Mouse (Mus musculus) kidney, postnatal 25 days (tissue): ENCODE results near the gene Cables2.

Source experiments
- DNase-seq, 2 experiments: peaks; one replicate each; pipeline ENCODE4 v3.0.0; 2021; ENCODE audit warnings: mixed read lengths in 2 of 2

Gene Cables2

DNA sequence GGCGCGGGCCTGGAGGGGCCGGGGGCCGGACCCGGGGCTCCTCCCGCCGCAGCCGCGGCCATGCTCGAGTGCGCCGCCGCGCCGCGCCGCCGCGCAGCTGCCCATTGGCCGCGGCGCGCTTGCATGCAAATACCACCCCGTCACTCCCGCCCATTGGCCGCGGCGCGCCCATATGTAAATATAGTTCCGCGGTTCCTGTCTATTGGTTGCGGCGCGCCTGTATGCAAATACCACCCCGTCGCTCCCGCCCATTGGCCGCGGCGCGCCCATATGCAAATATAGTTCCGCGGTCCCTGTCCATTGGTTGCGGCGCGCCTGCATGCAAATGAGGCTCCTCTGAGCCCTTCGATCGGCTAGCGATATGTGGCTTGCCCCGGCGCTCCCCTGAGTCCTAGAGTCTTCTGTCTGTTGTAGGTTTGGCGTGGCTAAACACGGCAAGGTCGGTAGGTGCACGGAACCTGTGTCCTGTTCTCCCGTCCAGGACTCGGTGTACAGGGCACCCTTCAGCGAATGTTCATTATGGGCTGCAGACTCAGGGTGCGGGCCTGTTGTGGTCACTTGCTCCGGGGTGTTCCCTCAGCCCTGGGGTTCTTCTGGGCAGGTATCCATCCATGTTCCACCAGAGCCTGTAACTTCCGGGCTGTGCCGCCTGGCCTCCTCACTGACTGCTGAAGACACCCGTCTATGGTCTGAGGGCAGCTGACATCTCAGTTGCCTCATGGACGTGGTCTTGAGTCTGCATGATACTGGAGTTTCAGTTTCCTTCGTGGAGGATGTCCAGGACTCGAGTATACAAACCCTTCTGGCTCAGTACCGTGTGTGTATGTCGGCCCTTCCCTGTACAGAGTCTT lies at the start of gene Cables2:
Cables2 (minus strand) TSS at position 103 of the 851 bp plus-strand sequence.
- DNase-seq: peak; percentile 97 to 99

DNA sequence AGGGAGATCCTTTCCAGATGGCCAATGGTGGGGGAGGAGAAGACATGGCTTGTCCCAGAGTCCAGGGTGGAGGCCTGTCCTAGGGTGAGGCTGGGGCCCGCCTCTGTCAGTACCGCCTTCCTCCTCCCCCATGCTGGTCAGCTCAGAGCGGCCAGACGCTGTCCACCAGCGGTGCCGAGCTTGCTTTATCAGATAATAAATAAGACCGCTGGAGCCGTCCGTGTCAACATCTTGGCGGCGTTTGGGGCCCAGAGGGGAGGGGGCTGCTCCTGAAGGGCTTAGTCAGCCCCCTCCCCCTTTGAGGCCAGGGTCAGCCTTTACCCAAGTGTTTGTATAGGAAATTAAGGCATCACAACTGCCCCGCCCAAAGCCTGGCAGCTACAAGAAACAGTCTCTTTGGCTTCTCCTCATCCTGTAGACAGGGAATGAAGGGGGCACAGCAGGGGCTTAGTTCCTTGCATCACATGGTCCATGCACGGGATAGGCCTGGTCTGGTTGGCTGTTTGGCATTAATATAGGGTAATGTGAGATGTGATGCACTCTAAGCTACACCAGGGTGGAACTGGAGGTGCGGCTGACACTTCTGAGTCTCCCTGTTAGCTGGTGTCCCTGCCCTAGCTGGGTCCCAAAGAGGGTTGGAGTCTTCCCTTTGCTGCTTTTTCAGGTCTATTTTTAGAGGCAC lies 49.5 kb upstream of the Cables2 start:
- DNase-seq: no peak

DNA sequence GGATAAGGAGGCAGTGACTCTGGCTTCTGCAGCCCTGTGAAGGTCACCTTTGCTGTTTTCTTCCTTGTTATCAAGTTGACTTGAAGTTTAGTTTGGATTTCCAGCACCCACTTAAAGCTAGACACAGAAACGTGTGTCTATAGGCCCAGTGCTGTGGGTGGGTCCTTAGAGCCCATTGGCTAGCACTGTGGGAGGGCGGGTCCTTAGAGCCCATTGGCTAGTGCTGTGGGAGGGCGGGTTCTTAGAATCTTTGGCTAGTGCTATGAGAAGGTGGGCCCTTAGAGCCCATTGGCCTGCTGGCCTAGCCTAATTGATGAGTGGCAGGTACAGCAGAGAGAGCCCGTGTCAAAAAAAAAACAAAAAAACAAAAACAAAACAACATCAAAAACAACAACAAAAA lies 46.9 kb upstream of the Cables2 start:
- DNase-seq: no peak

- no peak for DNase-seq
Measured at GRCm38 (mm10) chr2:180317591-180317990, 44.3 kb upstream of the Cables2 start.

DNA sequence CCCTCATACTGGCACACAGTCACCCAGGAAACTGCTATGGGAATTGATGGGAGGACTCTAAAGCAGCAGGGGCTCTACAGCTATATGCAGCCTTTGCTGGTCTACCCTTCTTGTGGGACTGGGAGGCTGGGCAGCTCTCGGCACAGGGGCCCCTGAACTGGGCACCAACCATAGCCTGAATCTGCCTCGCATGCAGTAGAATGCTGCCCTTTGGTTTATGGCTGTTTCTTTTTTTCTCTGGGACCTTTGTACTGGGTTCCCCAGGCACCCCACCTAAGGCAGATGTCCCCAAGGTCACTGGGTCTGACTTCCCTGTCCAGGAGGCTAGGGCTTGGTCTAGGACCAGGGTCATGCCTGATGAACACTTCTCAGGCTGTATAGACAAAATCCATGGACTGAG lies 41.0 kb upstream of the Cables2 start:
- no peak for DNase-seq

DNA sequence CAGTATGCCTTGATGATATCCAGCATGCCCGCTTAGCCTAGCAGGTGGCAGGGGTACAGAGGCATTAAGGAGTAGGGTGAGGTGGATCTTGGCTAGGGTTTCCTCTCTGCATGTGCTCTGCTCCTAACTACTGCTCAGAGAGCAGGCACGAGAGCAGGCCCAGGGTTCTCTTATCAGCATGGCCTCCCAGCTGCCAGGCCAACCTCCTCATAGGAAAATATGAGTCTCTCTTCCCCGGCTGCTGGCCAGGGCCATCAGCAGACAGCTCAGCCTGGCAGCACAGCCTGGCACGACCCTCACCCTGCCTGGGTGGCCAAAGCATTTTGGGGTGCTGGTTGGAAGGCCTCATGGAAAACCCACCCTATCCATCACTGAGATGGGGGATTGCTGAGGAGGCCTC lies 37.9 kb upstream of the Cables2 start:
- no peak for DNase-seq

GRCm38 (mm10) chr2:180307680-180308079 lies 34.4 kb upstream of the Cables2 start:
- no peak for DNase-seq

DNA sequence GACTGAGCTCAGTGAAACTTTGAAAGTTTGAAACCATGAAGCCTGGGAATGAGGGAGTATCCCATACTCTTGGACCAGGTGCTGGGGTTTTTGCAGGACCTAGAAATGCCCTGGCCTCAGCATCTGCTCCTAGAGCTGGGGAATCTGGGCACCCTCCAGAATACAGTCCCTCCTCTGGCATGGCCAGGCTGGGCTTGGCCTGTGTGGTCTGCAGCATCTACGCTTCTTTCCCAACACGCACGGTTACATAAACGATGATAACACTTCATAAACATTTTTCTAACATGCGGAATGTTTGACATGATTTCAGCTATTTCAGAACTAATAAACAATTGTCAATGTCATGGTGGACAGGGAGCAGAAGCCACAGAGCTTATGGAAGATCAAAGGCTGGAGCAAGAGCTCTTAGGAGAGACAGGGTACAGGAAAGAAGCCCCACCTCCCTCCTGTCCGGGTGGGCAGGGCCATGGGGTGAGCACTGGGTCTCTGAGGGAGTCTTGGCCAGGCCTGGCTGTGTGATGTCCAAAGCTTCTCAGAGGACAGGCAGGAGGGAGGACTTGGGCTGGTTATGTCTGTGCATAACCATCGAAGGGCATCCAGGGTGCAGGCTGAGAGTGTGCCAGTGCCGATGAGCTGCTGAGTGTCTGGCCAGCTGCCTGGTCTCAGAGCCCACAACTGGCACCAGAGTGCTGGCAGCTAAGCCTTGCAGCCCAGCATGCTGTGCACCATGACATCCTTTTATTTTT lies 33.3 kb upstream of the Cables2 start:
- DNase-seq: no peak

DNA sequence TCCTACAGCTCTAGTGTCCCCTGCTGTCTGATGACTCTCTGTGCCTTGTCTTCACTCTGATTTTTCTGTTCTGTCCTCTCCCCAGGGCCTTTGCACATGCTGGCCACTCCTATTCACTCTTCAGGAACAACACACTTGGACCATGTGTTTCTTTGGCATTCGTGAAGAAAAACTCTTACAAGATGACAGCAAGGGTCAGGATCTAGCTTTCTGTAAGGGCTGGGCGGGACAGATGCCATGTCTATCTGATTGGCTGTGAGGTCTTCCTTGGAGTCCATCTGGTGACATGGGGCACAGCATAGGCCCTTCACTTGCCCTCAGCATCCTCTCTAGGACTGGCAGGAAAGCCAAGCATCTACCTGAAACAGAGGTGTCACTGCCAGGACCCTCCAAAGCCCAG lies 32.7 kb upstream of the Cables2 start:
- no peak for DNase-seq

DNA sequence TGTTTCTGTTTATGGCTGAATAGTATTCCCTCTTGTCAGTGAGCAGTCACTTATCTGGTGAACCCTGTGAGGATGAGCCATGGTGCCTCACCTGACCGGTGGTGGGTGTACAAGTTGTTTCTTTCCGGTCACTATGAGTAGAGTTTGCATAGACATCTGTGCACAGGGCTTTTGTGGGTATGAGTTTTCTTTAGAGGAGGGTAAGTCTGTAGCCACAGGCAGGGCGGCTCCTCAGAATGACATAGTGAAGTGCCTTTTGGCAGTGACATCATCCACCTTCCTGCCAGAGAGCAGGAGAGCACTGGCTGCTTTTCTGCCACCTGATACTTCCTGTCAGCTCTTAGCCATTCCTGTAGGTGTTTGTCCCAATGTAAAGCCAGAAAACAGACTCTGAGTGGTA lies 32.2 kb upstream of the Cables2 start:
- no peak for DNase-seq

- no peak for DNase-seq
Measured at GRCm38 (mm10) chr2:180304554-180304953, 31.3 kb upstream of the Cables2 start.

GRCm38 (mm10) chr2:180303468-180303867 lies 30.2 kb upstream of the Cables2 start:
- no peak for DNase-seq

DNA sequence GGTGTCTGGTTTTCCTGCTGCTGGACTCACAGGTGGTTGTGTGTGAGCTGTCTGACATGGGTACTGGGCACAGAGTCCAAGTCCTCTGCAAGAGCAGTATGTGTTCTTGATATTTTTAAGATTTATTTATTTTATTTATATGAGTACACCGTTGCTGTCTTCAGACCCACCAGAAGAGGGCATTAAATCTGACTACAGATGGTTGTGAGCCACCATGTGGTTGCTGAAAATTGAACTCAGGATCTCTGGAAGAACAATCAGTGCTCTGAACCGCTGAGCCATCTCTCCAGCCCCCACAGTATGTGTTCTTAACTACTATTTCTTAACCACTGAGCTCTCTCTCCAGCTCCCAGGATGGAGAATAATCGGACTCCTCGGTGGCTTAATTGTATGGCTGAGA lies 28.9 kb upstream of the Cables2 start:
- no peak for DNase-seq

DNA sequence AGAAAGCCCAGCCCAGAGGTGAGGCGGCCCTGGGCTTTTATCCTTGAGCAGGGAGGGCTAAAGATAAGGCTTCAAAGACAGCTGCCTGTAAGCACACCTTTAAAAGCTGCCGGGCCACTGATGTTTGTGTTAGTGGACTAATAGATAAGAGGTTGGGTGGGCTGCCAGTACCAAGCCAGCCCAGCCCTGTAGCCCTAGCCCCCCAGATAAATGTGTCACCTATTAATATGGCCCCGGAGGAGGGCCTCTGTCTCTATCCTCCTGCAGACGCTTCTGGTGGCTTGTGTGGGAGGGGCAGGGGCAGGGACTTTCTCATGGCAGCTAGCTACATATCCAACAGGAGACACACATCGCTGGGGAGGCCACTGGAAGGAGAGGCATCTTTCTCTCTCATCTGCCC lies 27.5 kb upstream of the Cables2 start:
- no peak for DNase-seq

DNA sequence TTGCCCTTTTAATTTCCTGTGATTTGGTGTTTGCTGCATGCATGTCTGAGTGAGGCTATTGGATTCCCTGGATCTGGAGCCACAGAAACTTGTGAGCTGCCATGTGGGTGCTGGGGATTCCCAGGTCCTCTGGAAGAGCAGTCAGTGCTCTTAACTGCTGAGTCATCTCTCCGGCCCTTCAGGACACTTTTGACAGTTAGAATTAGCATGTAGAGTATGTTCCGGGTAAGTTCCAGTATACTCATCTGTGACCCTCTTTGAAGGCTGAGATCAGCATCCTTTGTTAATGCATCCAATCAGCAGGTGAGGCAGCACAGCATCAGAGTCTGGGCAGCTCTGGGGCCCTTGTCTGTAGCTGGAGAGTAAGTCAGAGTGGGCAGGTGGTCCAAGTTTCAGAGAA lies 27.0 kb upstream of the Cables2 start:
- DNase-seq: no peak

DNA sequence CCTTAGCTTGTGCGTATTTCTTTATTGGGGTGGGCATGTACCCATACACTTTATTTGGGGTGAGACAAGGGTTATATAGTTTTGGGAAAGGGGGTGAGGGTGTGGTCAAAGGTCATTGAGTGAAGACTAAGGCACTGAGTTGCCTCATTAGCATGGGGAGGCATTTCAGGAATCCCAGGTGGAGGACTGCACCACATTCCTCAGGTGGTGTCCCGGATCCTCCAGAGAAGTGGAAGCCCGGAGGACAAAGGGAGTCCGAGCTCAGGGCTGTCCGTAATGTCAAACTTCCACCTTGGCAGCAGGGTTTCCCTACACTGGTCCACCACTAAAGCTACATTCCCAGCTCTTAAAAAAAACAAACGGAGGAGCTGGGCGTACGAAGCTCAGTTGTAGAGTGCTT lies 19.6 kb upstream of the Cables2 start:
- no peak for DNase-seq

DNA sequence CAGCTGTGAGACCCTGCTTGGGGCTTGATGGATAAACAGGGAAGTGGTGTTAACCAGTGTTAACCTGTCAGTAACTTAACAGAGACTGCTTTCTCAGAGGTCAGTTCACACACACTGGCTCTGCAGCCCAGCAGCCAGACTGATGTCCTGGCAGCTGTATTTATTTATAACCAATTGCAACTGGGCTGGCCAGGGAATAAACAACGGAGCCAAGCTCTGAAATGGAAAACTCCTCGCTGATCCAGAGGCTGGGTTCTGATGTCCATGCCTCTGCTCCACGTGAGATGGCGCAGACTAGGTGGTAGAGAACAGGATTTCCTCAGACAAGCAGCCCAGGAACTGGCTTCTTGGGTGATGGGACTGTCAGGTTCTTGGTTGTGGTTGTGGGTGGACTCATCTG lies 18.7 kb upstream of the Cables2 start:
- no peak for DNase-seq

- no peak for DNase-seq
Measured at GRCm38 (mm10) chr2:180291566-180291965, 18.3 kb upstream of the Cables2 start.

DNA sequence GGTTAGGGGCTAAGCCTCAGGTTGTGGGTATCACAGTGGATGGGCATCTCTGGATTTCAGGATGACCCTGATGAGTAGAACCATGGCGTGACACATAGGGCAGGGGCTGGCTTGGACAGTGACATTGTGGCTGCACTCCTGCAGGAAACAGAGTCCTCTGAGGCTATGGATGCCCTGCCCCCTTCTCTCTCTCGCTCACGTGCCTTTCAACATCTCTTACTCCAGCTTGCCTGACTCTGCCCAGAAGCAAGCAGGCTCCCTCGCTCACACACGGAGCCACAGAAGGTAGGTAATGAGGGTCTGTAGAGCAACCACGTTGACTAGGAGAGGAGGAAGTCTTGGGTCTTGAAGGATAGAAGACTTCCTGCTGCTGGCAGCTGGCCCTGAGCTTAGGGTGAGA lies 17.2 kb upstream of the Cables2 start:
- no peak for DNase-seq

- peak; percentile 70 to 84 for DNase-seq
Measured at GRCm38 (mm10) chr2:180289440-180290108, 16.3 kb upstream of the Cables2 start, which contains the start of gene Rbbp8nl. Gene Rbbp8nl, minus strand, starts transcription at chr2:180289879.

DNA sequence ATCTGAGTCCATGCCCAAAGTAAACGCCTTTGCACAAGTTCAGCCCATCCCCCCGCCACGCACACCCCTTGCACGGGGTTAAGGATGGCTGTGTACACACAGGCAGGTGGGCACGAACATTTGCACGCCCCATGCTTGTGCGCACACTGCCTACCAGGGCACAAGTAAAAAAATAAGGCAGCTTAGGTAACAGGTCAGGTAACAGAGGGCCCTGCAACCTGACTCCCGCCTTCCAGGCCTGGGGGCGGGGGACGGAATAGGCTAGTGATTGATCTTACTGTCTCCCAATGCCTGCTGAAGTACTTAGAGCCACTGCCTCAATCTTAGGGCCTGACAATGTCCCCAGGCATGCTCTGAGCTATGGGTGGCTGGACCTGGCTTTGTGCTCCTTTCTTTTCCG lies 15.7 kb upstream of the Cables2 start:
- no peak for DNase-seq

GRCm38 (mm10) chr2:180279321-180279720 lies 6.0 kb upstream of the Cables2 start:
- no peak for DNase-seq

- peak; percentile 27 to 59 for DNase-seq
Measured at GRCm38 (mm10) chr2:180277773-180278320, 4.6 kb upstream of the Cables2 start.
